Mouse (Mus musculus): ENCODE results near the gene Zbtb1. TPM values are rescaled to one million over a fixed set of nuclear protein-coding genes. Genes with fewer than 3 reads are reported as not detected.

The Zbtb1 gene
- polyA plus RNA-seq, 1 experiment from 2014 or later, result 8.0 TPM

GRCm38 (mm10) chr12:76360868-76361267 is 9.2 kb upstream of the Zbtb1 start:
- no peak for DNase-seq (ENCODE audit: extremely low spot score, low spot score)
- no peak overlapping the region for H3K4me3 ChIP-seq
- 45% methylated on average over 1 of the region's 1 CpGs for WGBS
- H3K27ac ChIP-seq, result no peak overlapping the region
- no peaks in the 10 kb centered on the region for H3K27me3 ChIP-seq (ENCODE audit: poor library complexity, severe bottlenecking)
- H3K4me1 ChIP-seq, result peaks cover 6% of the 10 kb centered on the region; the same call in 1 of the 2 replicates
- peaks cover 27% of the 10 kb centered on the region for H3K36me3 ChIP-seq (replicated peaks)
- no peaks in the 10 kb centered on the region for H3K9me3 ChIP-seq

- peaks cover 27% of the 10 kb centered on the region for H3K36me3 ChIP-seq (replicated peaks)
- H3K27ac ChIP-seq, result no peak overlapping the region
- no peaks in the 10 kb centered on the region for H3K9me3 ChIP-seq
- H3K4me3 ChIP-seq, result no peak overlapping the region
- peaks cover 14% of the 10 kb centered on the region for H3K4me1 ChIP-seq
- DNase-seq (ENCODE audit: extremely low spot score, low spot score), result no peak
- WGBS, result 78% methylated on average over 9 of the region's 9 CpGs
- no peaks in the 10 kb centered on the region for H3K27me3 ChIP-seq (ENCODE audit: poor library complexity, severe bottlenecking)
Measured at GRCm38 (mm10) chr12:76361405-76362302, 8.4 kb upstream of the Zbtb1 start.

- no peaks in the 10 kb centered on the region for H3K27me3 ChIP-seq (ENCODE audit: poor library complexity, severe bottlenecking)
- DNase-seq (ENCODE audit: extremely low spot score, low spot score), result no peak
- H3K36me3 ChIP-seq (replicated peaks), result peaks cover 25% of the 10 kb centered on the region
- H3K4me1 ChIP-seq, result peaks cover 20% of the 10 kb centered on the region
- 90% methylated on average over 9 of the region's 9 CpGs for WGBS
- no peaks in the 10 kb centered on the region for H3K9me3 ChIP-seq
- H3K27ac ChIP-seq, result no peak overlapping the region
- no peak overlapping the region for H3K4me3 ChIP-seq
Measured at GRCm38 (mm10) chr12:76362303-76362676, 7.8 kb upstream of the Zbtb1 start.

GRCm38 (mm10) chr12:76366276-76366675 is 3.8 kb upstream of the Zbtb1 start:
- peaks cover 35% of the 10 kb centered on the region for H3K4me1 ChIP-seq
- no peak overlapping the region for H3K27ac ChIP-seq
- 85% methylated on average over 3 of the region's 3 CpGs for WGBS
- peaks cover 19% of the 10 kb centered on the region for H3K36me3 ChIP-seq (replicated peaks)
- no peaks in the 10 kb centered on the region for H3K27me3 ChIP-seq (ENCODE audit: poor library complexity, severe bottlenecking)
- H3K4me3 ChIP-seq, result no peak overlapping the region
- no peak for DNase-seq (ENCODE audit: extremely low spot score, low spot score)
- no peaks in the 10 kb centered on the region for H3K9me3 ChIP-seq

GRCm38 (mm10) chr12:76367096-76367995 is 2.7 kb upstream of the Zbtb1 start:
- WGBS, result 30% methylated on average over 14 of the region's 14 CpGs
- Histone ChIP-seq H3K27ac (peak overlapping the region; percentile 100; the same call in 1 of the 2 replicates), H3K36me3 (replicated peaks) (peaks cover 15% of the 10 kb centered on the region), H3K27me3 (ENCODE audit: poor library complexity, severe bottlenecking) (no peaks in the 10 kb centered on the region), H3K4me1 (peaks cover 41% of the 10 kb centered on the region), H3K9me3 (no peaks in the 10 kb centered on the region), H3K4me3 (peak overlapping the region; percentile 96)
- DNase-seq (ENCODE audit: extremely low spot score, low spot score), result peak; percentile 30

- Histone ChIP-seq H3K27me3 (ENCODE audit: poor library complexity, severe bottlenecking) (no peaks in the 10 kb centered on the region), H3K4me3 (peak overlapping the region; percentile 96), H3K4me1 (peaks cover 49% of the 10 kb centered on the region), H3K9me3 (no peaks in the 10 kb centered on the region), H3K27ac (peak overlapping the region; percentile 100), H3K36me3 (replicated peaks) (peaks cover 15% of the 10 kb centered on the region)
- DNase-seq (ENCODE audit: extremely low spot score, low spot score), result no peak
- 8% methylated on average over 9 of the region's 9 CpGs for WGBS
Measured at GRCm38 (mm10) chr12:76368201-76368789, 1.8 kb upstream of the Zbtb1 start.

- H3K4me3 ChIP-seq, result peak overlapping the region; percentile 96
- peaks cover 53% of the 10 kb centered on the region for H3K4me1 ChIP-seq
- WGBS, result 1% methylated on average over 26 of the region's 26 CpGs
- no peaks in the 10 kb centered on the region for H3K9me3 ChIP-seq
- H3K27me3 ChIP-seq (ENCODE audit: poor library complexity, severe bottlenecking), result no peaks in the 10 kb centered on the region
- H3K36me3 ChIP-seq (replicated peaks), result peaks cover 12% of the 10 kb centered on the region
- peak overlapping the region; percentile 100 for H3K27ac ChIP-seq
- no peak for DNase-seq (ENCODE audit: extremely low spot score, low spot score)
Measured at GRCm38 (mm10) chr12:76368790-76369205, 1.3 kb upstream of the Zbtb1 start.

- WGBS, result under 1% methylated on average over 88 of the region's 96 CpGs
Measured at GRCm38 (mm10) chr12:76369206-76369977, 674 bp upstream of the Zbtb1 start, which contains the start of gene Zbtb25. TSS of gene Zbtb25 (minus strand) at chr12:76369602.

GRCm38 (mm10) chr12:76370831-76371571 is 935 bp downstream of the Zbtb1 start:
- H3K27ac ChIP-seq, result peak overlapping the region; percentile 100
- DNase-seq (ENCODE audit: extremely low spot score, low spot score), result peak; percentile 85
- under 1% methylated on average over 61 of the region's 63 CpGs for WGBS
- H3K27me3 ChIP-seq (ENCODE audit: poor library complexity, severe bottlenecking), result no peaks in the 10 kb centered on the region
- peaks cover 4% of the 10 kb centered on the region; the same call in 1 of the 2 replicates for H3K36me3 ChIP-seq (replicated peaks)
- H3K4me1 ChIP-seq, result peaks cover 60% of the 10 kb centered on the region
- H3K9me3 ChIP-seq, result no peaks in the 10 kb centered on the region
- peak overlapping the region; percentile 96 for H3K4me3 ChIP-seq

More at GRCm38 (mm10) chr12:76369206-76369977, 674 bp upstream of the Zbtb1 start, which contains the start of gene Zbtb25:
- DNase-seq (ENCODE audit: extremely low spot score, low spot score), result peak; percentile 75
- peaks cover 6% of the 10 kb centered on the region for H3K36me3 ChIP-seq (replicated peaks)
- peak within 1 kb of the TSS; percentile 96 for H3K4me3 ChIP-seq
- no peaks in the 10 kb centered on the region for H3K27me3 ChIP-seq (ENCODE audit: poor library complexity, severe bottlenecking)
- H3K27ac ChIP-seq, result peak within 1 kb of the TSS; percentile 100
- peaks cover 59% of the 10 kb centered on the region for H3K4me1 ChIP-seq
- H3K9me3 ChIP-seq, result no peaks in the 10 kb centered on the region

- WGBS, result 57% methylated on average over 7 of the region's 7 CpGs
- DNase-seq (ENCODE audit: extremely low spot score, low spot score), result no peak
- Histone ChIP-seq H3K4me1 (peaks cover 53% of the 10 kb centered on the region), H3K27ac (peak overlapping the region; percentile 100; the same call in 1 of the 2 replicates), H3K27me3 (ENCODE audit: poor library complexity, severe bottlenecking) (no peaks in the 10 kb centered on the region), H3K4me3 (peak overlapping the region; percentile 96), H3K9me3 (no peaks in the 10 kb centered on the region), H3K36me3 (replicated peaks) (peaks cover under 1% of the 10 kb centered on the region; the same call in 1 of the 2 replicates)
Measured at GRCm38 (mm10) chr12:76372046-76372445, 2.0 kb downstream of the Zbtb1 start.

Measured in forebrain, embryonic 10.5 days (tissue).